Mouse (Mus musculus) kidney, adult 2 months (tissue): ENCODE measurements around the gene Kit. TPM values are rescaled to one million over a fixed set of nuclear protein-coding genes. Genes with fewer than 3 reads are reported as not detected.

Experiments used
- DNase-seq: peaks from one replicate; pipeline ENCODE4 v3.0.0; 2021
- H3K27ac ChIP-seq: fragments of 200-500 bp; 2 replicates; pipeline ENCODE4 v1.5.1; 2012; ENCODE audit warnings: low read depth, low read length, control low read depth, inconsistent platforms; ENCODE audit not compliant: insufficient read depth
- H3K27me3 ChIP-seq: fragments of 200-500 bp; replicated peaks from 2 replicates; pipeline ENCODE4 v1.6.1; 2012; ENCODE audit warnings: mild to moderate bottlenecking, moderate library complexity, low read length, inconsistent platforms; ENCODE audit not compliant: control insufficient read depth, insufficient read depth
- H3K36me3 ChIP-seq: fragments of 200-500 bp; 2 replicates; pipeline ENCODE4 v1.6.1; 2012; ENCODE audit warnings: mild to moderate bottlenecking, moderate library complexity, low read length, inconsistent platforms; ENCODE audit not compliant: control insufficient read depth, insufficient read depth
- H3K4me1 ChIP-seq: fragments of 200-500 bp; 2 replicates; pipeline ENCODE4 v1.6.1; 2011; ENCODE audit warnings: low read length; ENCODE audit not compliant: control insufficient read depth, insufficient read depth
- H3K4me3 ChIP-seq: fragments of 200-500 bp; 2 replicates; pipeline ENCODE4 v1.5.1; 2011; ENCODE audit warnings: mild to moderate bottlenecking, low read depth, low read length, control low read depth; ENCODE audit not compliant: insufficient read depth
- CTCF ChIP-seq: fragments of 200-500 bp; conservative IDR thresholded peaks from 2 replicates; pipeline ENCODE4 v1.5.1; 2011; ENCODE audit warnings: low read depth, mild to moderate bottlenecking, control low read depth, low read length, moderate library complexity, mixed read lengths; ENCODE audit not compliant: insufficient read depth, insufficient read length
- POLR2A ChIP-seq: fragments of 200-500 bp; IDR thresholded peaks from one replicate; pipeline ENCODE4 v1.6.1; 2011; ENCODE audit warnings: low read depth, low read length, control low read depth
- WGBS: fragments of 180-500 bp; shearing (Covaris S2); methylation state at CpG from one replicate; pipeline ENCODE4 v1.1.7; 2018; 5-methylcytosine and 5-hydroxymethylcytosine counted together
- polyA plus RNA-seq: library from polyadenylated mRNA; depleted of rRNA; stranded (reverse); fragments of >200 nt; gene quantifications from 2 replicates; pipeline ENCODE4 v1.2.3, GENCODE M21; 2012

Kit gene
- polyA plus RNA-seq, 1 experiment, result 15.6 TPM

GRCm38 (mm10) chr5:75576741-75577140 is 2.0 kb downstream of the Kit start:
- Histone ChIP-seq H3K4me3 (no peak overlapping the region), H3K27me3 (no peaks in the 10 kb centered on the region), H3K36me3 (no peaks in the 10 kb centered on the region), H3K4me1 (no peaks in the 10 kb centered on the region), H3K27ac (no peak overlapping the region)
- WGBS, result 47% methylated on average over 6 of the region's 6 CpGs
- TF ChIP-seq POLR2A (no peak), CTCF (no peak)
- no peak for DNase-seq

GRCm38 (mm10) chr5:75578141-75578540 is 3.4 kb downstream of the Kit start:
- no peaks in the 10 kb centered on the region for H3K27me3 ChIP-seq
- WGBS, result 58% methylated on average over 7 of the region's 7 CpGs
- H3K36me3 ChIP-seq, result no peaks in the 10 kb centered on the region
- DNase-seq, result no peak
- no peak for TF ChIP-seq POLR2A
- no peak for TF ChIP-seq CTCF
- no peak overlapping the region for H3K27ac ChIP-seq
- H3K4me3 ChIP-seq, result no peak overlapping the region
- no peaks in the 10 kb centered on the region for H3K4me1 ChIP-seq

GRCm38 (mm10) chr5:75579244-75579643 is 4.5 kb downstream of the Kit start:
- H3K36me3 ChIP-seq, result no peaks in the 10 kb centered on the region
- no peaks in the 10 kb centered on the region for H3K27me3 ChIP-seq
- H3K4me3 ChIP-seq, result no peak overlapping the region
- WGBS, result 88% methylated on average over 5 of the region's 5 CpGs
- no peak for DNase-seq
- TF ChIP-seq CTCF (no peak), POLR2A (no peak)
- no peak overlapping the region for H3K27ac ChIP-seq
- no peaks in the 10 kb centered on the region for H3K4me1 ChIP-seq

GRCm38 (mm10) chr5:75579646-75580268 is 5.0 kb downstream of the Kit start:
- H3K27ac ChIP-seq, result no peak overlapping the region

GRCm38 (mm10) chr5:75581926-75582325 is 7.2 kb downstream of the Kit start:
- Histone ChIP-seq H3K27me3 (no peaks in the 10 kb centered on the region), H3K4me1 (no peaks in the 10 kb centered on the region), H3K36me3 (no peaks in the 10 kb centered on the region), H3K27ac (no peak overlapping the region), H3K4me3 (no peak overlapping the region)
- TF ChIP-seq POLR2A, result no peak
- no peak for TF ChIP-seq CTCF
- no peak for DNase-seq
- 81% methylated on average over 7 of the region's 7 CpGs for WGBS

More at GRCm38 (mm10) chr5:75579646-75580268, 5.0 kb downstream of the Kit start:
- Histone ChIP-seq H3K4me3 (no peak overlapping the region), H3K36me3 (no peaks in the 10 kb centered on the region), H3K4me1 (no peaks in the 10 kb centered on the region), H3K27me3 (no peaks in the 10 kb centered on the region)
- no peak for DNase-seq
- no peak for TF ChIP-seq POLR2A
- TF ChIP-seq CTCF, result no peak
- WGBS, result 86% methylated on average over 11 of the region's 11 CpGs

GRCm38 (mm10) chr5:75587781-75588180 is 13.1 kb downstream of the Kit start:
- H3K27ac ChIP-seq, result no peak overlapping the region
- no peaks in the 10 kb centered on the region for H3K27me3 ChIP-seq
- TF ChIP-seq POLR2A (no peak), CTCF (no peak)
- WGBS, result 84% methylated on average over 4 of the region's 4 CpGs
- no peak overlapping the region for H3K4me3 ChIP-seq
- no peaks in the 10 kb centered on the region for H3K36me3 ChIP-seq
- H3K4me1 ChIP-seq, result no peaks in the 10 kb centered on the region
- no peak for DNase-seq

- Histone ChIP-seq H3K4me3 (no peak overlapping the region), H3K36me3 (no peaks in the 10 kb centered on the region), H3K27me3 (no peaks in the 10 kb centered on the region), H3K4me1 (no peaks in the 10 kb centered on the region), H3K27ac (no peak overlapping the region)
- 61% methylated on average over 15 of the region's 15 CpGs for WGBS
- DNase-seq, result peak; percentile 10
- TF ChIP-seq POLR2A (no peak), CTCF (no peak)
Measured at GRCm38 (mm10) chr5:75589552-75590346, 15.0 kb downstream of the Kit start.
